Mouse (Mus musculus) Patski (cell line): ENCODE data around the gene Clmp. TPM values are rescaled to one million over a fixed set of nuclear protein-coding genes. Genes with fewer than 3 reads are reported as not detected.

Experiments
- ATAC-seq: fragments of 100-300 bp; one replicate; pipeline ENCODE4 v1.8.0; 2021
- CTCF ChIA-PET: fragments of 350-600 bp; sonication (Branson Sonifier 250); formaldehyde crosslinking; loops from one replicate; lab custom pipeline; 2022; ENCODE audit warnings: inconsistent platforms; lab: Charles Lee
- POLR2A ChIA-PET: fragments of 350-600 bp; sonication (Branson Sonifier 250); formaldehyde crosslinking; loops from one replicate; lab custom pipeline; 2022; ENCODE audit warnings: antibody characterized with exemption, inconsistent platforms; lab: Charles Lee
- DNase-seq: peaks from one replicate; pipeline ENCODE4 v3.0.0-alpha.2; 2011; ENCODE audit warnings: low read depth, low spot score
- H3K27me3 ChIP-seq: fragments of 371-371 bp; one replicate; pipeline ENCODE4 v1.5.1; 2021
- CTCF ChIP-seq: fragments of 100-300 bp; IDR thresholded peaks from one replicate; pipeline ENCODE4 v1.5.1; 2021
- in situ Hi-C: fragments of 300-500 bp; cut with MboI; formaldehyde crosslinking; loops from 3 replicates; pipeline ENCODE4 v1.11.1; 2018; ENCODE audit warnings: low pct_unique_long_range_greater_than_20kb, mixed read lengths
- polyA plus RNA-seq: library from polyadenylated mRNA; unstranded; gene quantifications from one replicate; pipeline ENCODE4 v1.2.3, GENCODE M21; 2021

The Clmp gene
- polyA plus RNA-seq, 1 experiment from 2014 or later: 0.06 TPM

DNA sequence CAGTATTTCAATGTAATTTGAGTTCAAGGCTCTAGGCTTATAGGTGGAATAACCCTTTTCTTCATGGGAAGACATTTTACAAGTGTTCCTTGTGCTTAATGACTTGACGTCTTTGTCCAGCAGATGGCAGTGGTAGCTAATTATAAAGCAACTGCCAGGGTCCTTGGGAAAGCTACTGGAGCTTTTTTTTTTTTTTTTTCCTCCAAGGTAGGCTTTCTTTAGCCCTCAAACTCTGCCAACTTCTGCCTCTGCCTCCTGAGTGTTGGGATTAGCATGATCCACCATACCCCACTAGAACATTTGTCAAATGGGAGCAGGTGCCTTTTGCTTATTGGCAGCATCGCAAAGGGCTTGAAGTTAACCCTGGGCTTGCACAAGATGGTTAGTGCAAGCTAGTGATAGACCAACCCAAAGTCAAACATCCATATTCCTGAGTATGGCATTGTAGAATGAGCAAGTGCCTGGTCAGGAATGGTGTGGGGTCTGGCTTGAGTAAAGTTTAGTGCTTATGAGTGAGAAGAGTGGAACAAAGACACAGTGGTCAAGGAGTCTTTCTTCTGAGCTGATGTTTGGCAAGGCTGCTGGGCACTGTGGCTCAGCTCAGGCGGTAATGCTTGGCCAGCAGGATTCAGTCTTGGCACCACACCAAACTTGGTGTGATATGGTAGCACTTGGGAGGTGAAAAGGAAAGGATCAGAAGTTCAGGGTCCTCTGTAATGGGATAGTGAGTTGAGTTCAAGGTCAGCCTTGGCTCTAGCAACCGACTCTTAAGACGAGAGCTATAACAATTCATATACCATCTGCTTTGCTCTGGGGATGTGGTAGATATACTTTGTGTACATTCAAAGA is 120.9 kb downstream of the Clmp start:
- ChIA-PET CTCF (interaction anchor here (1.0 to 4.2 kb wide), 9 partner anchors 9 to 63 kb away, joined by 3 to 30 read pairs (median 4); no protein-coding TSS in a partner anchor), POLR2A (interaction anchor here (0.5 to 0.6 kb wide), 3 partner anchors 10 to 337 kb away, joined by 3 read pairs; no protein-coding TSS in a partner anchor)
- H3K27me3 ChIP-seq: no peaks in the 10 kb centered on the region
- peak; percentile 23 for ATAC-seq
- no peak for DNase-seq
- in situ Hi-C loops: no loop called here
- peak; percentile 14 for TF ChIP-seq CTCF

DNA sequence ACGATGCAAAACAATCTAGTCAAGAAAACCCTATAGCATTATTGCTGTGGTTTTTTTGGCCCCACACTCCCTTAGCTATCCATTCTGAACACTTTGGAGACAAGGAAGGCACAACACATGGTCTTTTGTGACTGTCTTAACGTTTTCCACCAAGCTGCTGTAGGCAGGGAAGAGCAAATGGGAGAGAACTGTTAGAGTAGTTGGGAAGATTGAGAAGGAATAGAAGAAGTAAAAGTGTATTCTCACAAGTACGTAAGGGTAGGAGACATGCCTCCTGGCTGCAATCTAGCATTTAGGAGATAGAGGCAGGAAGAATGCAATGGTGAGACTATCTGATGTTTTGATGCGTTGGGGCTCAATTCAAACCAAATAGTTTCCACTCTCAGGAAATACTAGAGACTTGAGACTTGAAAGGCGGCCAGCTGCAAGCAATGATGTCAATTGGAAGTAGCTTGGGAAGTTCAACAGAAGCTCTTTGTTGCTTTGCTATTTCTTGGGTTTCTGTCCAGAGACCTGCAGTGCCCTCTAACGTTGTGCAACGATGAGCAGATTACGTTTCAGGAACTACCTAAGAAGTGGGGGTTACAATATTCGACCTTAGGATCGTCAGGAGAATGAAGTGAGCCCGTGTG is 121.6 kb downstream of the Clmp start:
- CTCF ChIA-PET: interaction anchor here (0.9 to 4.2 kb wide), 9 partner anchors 8 to 191 kb away, joined by 3 to 30 read pairs (median 4); no protein-coding TSS in a partner anchor
- in situ Hi-C loops: no loop called here
- POLR2A ChIA-PET: interaction anchor here (1.5 kb wide), 1 partner anchor 9 kb away, joined by 4 read pairs; no protein-coding TSS in a partner anchor
- DNase-seq: no peak
- no peak for ATAC-seq
- H3K27me3 ChIP-seq: no peaks in the 10 kb centered on the region
- TF ChIP-seq CTCF: peak; percentile 4

DNA sequence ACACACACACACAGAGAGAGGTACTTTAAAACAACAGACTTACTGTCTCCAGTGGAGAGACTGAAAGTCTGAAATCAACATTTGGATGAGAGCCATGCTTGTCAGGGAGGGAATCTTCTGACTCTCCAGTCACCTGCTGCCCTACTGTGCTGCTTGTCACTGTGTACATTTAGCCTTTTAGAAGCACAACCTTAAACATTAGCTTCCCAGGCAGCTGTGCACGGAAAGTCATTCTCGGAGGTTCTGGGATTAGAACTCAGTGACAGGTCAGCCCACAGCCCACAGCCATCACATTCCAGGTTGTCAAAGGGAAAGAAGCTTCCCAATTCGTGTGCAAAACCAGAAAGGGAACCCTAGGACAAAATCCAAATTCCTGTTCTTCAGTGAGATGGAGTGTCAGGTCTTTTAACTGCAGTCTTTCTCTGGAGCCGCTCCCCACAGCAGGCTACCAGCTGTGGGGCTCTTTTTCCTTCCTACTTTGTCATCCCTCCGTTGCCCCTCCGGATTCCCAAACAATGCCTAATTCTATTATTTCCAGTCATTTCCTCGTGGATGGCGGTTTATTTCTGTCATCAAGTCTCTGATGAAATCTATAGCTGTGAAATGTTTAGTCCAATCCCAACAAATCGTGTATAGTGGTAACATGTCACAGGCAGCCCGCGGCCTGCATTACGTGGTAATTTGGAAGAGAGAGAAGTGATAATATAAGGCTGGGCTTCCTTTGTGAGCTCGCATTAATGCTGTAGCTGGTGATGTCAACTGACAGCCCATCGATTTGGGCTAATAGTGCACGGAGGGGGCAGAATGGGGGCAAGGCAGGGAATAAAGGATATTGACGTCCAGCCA is 122.5 kb downstream of the Clmp start:
- H3K27me3 ChIP-seq: no peaks in the 10 kb centered on the region
- ChIA-PET POLR2A (interaction anchor here (1.5 kb wide), 1 partner anchor 8 kb away, joined by 4 read pairs; no protein-coding TSS in a partner anchor), CTCF (interaction anchor here (0.9 to 1.4 kb wide), 3 partner anchors 27 to 192 kb away, joined by 3 to 7 read pairs (median 3); no protein-coding TSS in a partner anchor)
- in situ Hi-C loops: no loop called here
- TF ChIP-seq CTCF: no peak
- ATAC-seq: no peak
- no peak for DNase-seq

DNA sequence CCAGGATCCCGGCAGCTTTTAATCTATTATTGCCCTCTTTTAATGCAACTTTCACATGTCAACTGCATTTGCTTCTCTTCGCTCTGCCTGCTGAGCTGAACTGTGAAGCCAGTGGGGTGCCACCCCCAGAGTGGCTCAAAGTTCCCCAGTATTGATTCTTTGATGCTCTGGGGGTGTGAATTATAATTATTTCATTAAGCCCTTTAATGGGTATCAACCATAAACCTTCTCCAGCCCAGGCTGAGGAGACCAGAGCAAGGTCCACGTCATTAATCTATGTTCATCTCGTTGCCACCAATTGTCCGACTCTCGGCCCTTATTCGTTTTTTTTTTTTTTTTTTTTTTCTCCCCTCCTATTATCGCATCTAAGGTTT is 123.1 kb downstream of the Clmp start:
- in situ Hi-C loops: no loop called here
- POLR2A ChIA-PET: no interaction called here
- no peak for DNase-seq
- no peak for TF ChIP-seq CTCF
- CTCF ChIA-PET: interaction anchor here (1.4 kb wide), 1 partner anchor 52 kb away, joined by 7 read pairs; no protein-coding TSS in a partner anchor
- ATAC-seq: no peak
- no peaks in the 10 kb centered on the region for H3K27me3 ChIP-seq

DNA sequence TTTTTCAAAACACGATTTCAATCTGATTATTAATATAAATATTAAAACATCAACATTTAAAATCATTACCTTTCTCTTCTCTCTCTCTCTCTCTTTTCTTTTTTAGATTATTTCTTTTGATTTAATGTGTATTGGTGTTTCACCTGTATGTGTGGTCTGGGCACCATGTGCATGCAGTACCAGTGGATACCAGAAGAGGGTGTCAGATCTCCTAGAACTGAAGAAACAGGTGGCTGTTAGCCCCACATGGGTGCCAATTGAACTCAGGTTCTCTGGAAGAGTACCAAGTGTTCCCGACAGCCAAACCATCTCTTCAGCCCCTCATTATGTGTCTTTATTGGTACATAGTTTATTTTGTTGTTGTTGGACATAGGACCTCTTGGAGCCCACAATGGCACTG is 126.1 kb downstream of the Clmp start:
- ChIA-PET CTCF (no interaction called here), POLR2A (interaction anchor here (0.5 kb wide), 1 partner anchor 99 kb away, joined by 4 read pairs; no protein-coding TSS in a partner anchor)
- ATAC-seq (no peak), DNase-seq (no peak)
- no peaks in the 10 kb centered on the region for H3K27me3 ChIP-seq
- TF ChIP-seq CTCF: peak; percentile 55
- in situ Hi-C loops: no loop called here

DNA sequence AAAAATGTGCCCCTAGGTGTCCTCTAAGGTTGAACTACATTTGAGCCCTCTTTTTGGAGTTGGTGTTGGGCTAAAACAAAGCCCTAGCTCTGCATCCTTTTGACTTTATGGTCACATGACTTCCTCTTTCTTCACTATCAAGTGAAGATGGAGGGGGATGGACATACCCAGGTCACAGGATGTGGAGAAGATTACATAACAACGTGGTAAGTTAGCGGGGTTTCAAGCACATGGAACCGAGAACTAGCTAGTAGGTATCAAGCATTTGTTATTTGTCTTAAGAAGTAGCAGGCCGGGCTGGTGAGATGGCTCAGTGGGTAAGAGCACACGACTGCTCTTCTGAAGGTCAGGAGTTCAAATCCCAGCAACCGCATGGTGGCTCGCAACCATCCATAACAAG is 128.3 kb downstream of the Clmp start:
- H3K27me3 ChIP-seq: no peaks in the 10 kb centered on the region
- in situ Hi-C loops: no loop called here
- ChIA-PET POLR2A (no interaction called here), CTCF (no interaction called here)
- no peak for ATAC-seq
- no peak for DNase-seq
- TF ChIP-seq CTCF: no peak

DNA sequence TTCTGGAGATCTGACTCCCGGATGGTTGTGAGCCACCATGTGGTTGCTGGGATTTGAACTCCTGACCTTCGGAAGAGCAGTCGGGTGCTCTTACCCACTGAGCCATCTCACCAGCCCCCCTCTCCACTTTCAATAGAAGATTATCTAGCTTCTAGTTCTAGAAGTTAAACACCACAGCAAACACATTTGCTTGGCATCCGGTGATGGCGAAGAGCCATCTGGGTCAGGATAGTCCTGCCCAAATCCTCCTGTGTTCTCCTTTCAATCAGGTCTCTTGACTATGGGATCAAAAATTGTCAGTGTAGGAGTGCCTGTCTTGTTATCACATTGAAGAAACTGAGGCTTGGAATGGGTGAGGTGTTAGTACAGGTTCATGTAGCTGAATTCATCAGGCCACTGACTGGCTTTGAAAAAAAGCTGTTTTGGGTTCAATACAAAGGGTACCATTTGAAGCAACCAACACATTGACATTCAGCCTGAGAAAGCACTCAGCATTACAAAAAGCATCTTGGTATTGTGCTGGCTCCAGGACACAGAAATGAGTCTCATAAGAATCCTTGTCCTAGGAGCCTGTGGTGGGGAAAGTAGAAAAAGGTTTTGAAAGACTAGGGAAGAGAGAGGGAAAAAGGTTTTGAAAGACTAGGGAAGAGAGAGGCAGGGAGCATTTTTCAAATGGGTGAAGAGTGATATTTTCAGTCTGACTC is 131.7 kb downstream of the Clmp start:
- H3K27me3 ChIP-seq: no peaks in the 10 kb centered on the region
- CTCF ChIA-PET: interaction anchor here (1.3 to 1.5 kb wide), 2 partner anchors 10 to 67 kb away, joined by 4 to 7 read pairs; no protein-coding TSS in a partner anchor
- DNase-seq (no peak), ATAC-seq (no peak)
- no peak for TF ChIP-seq CTCF
- in situ Hi-C loops: no loop called here
- POLR2A ChIA-PET: interaction anchor here (1.8 kb wide), 1 partner anchor 10 kb away, joined by 4 read pairs; no protein-coding TSS in a partner anchor

DNA sequence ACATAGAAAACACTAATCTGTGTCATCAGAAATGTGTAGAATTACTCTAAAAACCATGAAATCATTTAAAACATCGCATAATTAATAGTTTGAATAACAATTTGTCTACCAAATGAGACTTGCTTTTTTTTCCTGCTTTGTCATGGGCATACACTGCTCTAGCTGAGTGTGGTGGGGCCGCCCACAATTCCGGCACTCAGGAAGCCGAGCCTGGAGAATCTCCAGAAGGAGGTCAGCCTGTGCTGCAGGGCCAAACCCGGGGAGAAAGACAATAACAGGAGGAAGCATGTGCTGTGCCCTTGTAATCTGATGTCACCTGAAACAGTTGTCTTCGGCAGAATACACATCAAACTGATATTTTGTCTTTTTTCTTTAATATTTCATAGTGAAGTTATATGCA is 139.8 kb downstream of the Clmp start:
- POLR2A ChIA-PET: no interaction called here

DNA sequence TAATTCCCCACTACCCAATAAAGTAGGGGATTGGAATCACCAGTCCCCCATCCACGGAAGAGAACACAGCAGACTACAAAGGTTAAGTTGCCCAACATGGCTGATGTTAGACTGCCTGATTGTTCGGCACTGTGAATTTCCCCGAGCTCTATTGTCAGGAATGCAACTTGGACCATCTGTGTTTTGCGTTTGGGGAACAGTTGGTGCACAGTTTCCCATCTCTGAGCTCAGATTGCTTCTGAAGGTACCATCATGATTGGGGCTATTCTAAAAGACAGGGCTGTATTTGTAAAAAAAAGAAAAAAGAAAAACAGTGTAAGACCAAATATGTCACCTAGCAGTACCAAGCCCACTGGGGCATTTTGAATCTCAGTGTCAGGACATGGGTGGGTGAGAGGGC is 141.6 kb downstream of the Clmp start:
- H3K27me3 ChIP-seq: peaks cover 11% of the 10 kb centered on the region
- ATAC-seq (no peak), DNase-seq (no peak)
- POLR2A ChIA-PET: no interaction called here
- TF ChIP-seq CTCF: no peak
- CTCF ChIA-PET: interaction anchor here (1.1 to 1.5 kb wide), 2 partner anchors 20 to 70 kb away, joined by 3 read pairs; no protein-coding TSS in a partner anchor
- in situ Hi-C loops: loop anchor here (10.0 kb wide), 1 partner anchor 357 kb away; no protein-coding TSS in a partner anchor

More for the DNA sequence above, 139.8 kb downstream of the Clmp start:
- in situ Hi-C loops: loop anchor here (10.0 kb wide), 1 partner anchor 359 kb away; no protein-coding TSS in a partner anchor
- peaks cover 6% of the 10 kb centered on the region for H3K27me3 ChIP-seq
- DNase-seq: no peak
- no peak for ATAC-seq
- no peak for TF ChIP-seq CTCF
- CTCF ChIA-PET: interaction anchor here (1.4 kb wide), 1 partner anchor 9 kb away, joined by 5 read pairs; no protein-coding TSS in a partner anchor
